Mouse (Mus musculus): ENCODE data around the gene Degs2. TPM values are rescaled to one million over a fixed set of nuclear protein-coding genes. Genes with fewer than 3 reads are reported as not detected.

Degs2 gene
- polyA plus RNA-seq, 1 experiment = 8.4 TPM

DNA sequence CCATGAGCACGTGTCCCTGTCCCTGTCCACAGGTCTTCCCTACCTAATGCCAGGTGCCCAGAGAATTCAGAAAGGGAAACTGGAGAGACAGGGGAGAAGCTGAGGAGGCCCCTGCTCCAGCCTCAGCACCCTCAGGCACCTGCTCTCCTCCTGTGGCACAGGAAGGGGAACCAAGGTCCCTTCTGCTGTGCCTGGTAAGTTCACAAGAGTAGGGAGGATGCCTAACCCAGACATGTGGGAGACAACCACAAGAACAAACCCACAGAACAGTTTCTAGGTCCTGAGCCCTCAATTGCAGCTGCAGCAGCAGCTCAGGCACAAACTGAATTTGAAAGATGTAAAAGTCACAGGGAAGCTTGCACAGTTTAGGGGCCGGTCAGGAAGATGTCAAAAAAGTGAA is 894 bp downstream of the Degs2 start:
- no peak for DNase-seq (ENCODE audit: extremely low spot score in 1 of 2, low spot score in 1 of 2)

DNA sequence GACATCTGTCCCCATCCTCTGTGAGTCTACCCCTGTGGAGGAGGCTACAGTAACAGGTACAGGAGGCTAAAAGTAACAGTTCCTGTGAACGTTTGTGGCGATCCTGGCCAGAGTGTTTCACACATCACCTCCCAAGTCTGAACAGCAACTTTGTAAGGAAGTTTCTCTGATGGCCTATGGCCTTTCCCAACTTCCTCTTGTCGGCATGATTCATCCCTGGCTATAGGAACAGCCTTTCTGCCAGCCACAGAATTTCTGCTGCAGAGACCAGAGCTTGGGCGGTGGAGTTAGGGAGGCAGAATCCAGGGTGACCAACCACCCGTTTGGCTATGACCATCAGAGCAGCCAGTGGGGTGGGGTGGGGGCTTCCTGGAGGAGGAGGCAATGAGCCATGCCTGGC is 2.1 kb downstream of the Degs2 start:
- DNase-seq (ENCODE audit: extremely low spot score in 1 of 2, low spot score in 1 of 2) = no peak

DNA sequence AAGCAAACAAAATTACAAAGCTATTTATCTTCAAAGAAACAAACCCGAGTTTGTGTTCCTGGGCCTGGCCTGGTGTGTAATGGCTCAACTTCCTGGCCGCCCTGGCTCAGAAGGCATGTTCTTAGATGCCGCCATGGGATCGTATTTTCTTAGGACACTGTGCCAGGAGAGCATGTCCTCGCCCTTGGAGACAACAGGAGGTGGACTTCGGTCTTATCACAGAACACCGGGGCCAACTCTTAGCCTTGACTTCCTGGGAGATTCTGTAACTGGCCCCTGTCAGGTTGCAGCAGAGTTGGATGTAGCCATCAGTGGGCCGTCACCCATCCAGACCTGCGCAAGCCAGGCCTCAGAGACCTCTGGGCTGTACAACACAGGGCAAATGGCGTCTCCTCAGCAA is 2.5 kb downstream of the Degs2 start:
- no peak for DNase-seq (ENCODE audit: extremely low spot score in 1 of 2, low spot score in 1 of 2)

DNA sequence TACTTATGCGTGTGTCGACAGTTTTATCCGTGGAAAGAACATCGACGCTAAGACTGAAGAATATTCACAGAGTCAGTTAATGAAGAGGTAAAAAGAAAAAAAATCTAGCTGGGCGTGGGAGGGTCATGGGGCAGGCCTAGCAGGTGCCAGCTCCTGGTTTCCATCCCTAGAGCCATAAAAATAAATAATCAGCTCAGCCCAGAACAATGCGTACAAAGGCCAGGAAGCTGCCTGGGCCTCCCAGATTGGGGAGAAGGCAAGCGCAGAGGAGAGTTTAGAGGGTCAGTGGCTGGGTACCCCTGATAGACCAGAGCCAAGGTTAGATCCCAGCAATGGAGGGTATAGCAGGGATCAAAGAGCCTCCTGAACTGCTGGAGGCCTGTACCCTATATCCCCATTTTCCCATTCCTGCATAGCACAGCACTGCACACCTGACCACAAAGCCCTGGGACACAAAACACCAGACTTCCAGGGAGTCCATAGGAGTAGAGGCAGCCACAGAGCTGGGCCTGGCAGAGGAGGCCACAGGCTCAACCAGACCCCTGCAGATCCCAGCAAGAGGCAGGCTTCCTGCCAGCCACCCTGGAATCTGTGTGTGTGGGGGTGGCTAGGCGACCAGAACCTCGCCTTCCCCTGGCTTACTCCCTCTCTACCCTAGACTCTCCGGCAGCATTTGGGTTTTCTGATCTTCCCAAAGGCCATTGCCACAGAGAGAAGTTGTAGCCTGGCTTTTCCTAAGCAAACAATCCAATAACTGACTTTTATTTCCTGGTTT is 3.2 kb downstream of the Degs2 start:
- no peak for DNase-seq (ENCODE audit: extremely low spot score in 1 of 2, low spot score in 1 of 2)

DNA sequence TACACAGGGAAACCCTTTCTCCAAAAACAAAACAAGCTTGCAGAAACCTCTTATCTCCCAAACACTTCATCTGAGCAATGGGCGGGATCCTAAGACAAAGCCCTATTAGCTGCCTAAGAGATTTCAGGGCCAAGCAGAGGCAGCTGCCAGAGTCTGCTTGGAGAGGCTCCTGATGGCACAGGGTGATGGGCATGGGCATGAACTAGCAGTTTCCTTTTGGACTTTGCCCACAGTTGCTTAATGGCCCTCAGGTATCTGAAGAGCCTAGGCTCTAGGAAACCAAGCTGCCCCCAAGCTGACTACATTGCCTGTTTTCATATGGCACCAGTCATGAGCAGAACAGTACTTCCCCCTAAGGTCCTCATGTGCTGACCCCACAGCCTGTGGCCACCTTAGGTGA is 7.9 kb downstream of the Degs2 start:
- DNase-seq (ENCODE audit: extremely low spot score in 1 of 2, low spot score in 1 of 2) = no peak

- DNase-seq (ENCODE audit: extremely low spot score in 1 of 2, low spot score in 1 of 2) = no peak
These were observed 8.5 kb downstream of the Degs2 start for GRCm38 (mm10) chr12:108693592-108693991.

- DNase-seq (ENCODE audit: extremely low spot score in 1 of 2, low spot score in 1 of 2) = no peak
These were observed 11.6 kb downstream of the Degs2 start for GRCm38 (mm10) chr12:108690529-108690928.

DNA sequence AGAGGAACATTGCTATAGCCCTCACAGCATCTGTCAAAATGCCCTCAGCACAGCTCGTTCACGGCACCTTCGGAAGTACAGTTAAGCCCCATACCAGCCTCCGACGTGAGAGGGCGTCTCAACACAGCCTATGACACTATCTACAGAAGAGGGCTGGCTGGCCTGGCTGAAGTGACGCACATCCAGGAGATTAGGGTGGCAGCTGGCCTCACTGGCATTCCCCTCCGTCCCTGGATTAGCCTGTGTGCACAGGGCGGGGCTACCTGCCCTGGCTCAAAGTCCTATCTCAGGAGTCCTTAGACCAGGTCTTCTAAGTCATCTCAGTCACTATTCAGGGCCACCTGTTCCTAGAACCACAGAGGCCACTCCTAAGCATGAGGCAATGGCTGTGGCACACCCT is 12.9 kb downstream of the Degs2 start:
- DNase-seq (ENCODE audit: extremely low spot score in 1 of 2, low spot score in 1 of 2) = no peak

DNA sequence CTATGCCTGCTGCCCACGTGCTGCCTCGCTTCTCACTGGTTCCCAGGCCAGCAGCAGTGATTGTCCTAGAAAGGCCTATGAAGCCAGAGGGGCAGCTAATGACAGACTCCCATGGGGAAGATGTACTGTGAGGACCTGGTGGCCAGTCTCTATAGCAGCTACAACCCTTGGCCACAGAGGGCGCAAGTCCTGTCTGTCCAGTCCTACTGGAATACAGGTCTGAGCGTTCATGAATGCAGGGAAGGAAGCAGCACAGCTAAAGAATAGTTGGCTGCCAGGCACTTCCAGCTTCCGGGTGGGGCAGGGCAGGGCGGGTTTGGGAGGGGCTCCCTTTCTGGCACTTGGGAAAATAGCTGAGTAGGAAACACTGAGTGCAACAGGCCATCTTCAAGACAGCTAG is 15.2 kb downstream of the Degs2 start:
- DNase-seq (ENCODE audit: extremely low spot score in 1 of 2, low spot score in 1 of 2) = no peak

- peak in 1 of 2 experiments; percentile 42 for DNase-seq (ENCODE audit: extremely low spot score in 1 of 2, low spot score in 1 of 2)
These were observed 15.7 kb downstream of the Degs2 start for GRCm38 (mm10) chr12:108686463-108686862.

DNA sequence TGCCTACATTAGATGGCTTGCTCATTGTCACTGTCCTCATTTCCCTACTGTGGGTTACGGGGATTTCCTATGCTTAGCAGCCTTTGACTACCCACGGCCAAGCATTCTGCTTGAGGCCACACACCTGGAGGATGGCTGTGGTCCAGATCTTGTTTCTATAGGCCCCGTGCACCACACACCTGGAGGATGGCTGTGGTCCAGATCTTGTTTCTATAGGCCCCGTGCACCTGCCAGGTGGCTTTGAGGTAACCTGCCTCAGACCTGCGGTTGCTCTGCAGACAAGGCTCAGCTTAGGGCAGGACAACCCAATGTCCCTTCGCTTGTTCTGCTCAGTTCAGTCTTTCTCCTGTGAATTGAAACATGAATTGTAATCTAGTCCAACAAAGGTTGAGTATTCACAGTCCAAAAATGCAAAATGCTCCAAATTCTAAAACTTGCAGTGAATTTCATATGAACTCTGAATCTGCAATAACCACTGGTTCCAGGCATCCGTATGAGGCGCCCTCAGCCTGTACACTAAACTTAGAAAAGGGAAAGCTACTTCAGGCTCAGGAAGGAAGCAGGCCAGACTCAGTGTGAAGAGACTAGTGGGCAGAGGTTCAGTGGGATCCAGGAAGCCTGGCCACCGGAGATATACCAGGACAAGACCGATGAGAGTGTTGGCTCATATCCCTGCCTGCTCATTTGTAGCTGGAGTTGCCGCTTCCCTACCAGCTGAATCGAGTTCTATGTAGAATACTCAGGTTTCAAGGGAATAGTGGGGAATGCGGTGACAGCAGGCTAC is 19.7 kb downstream of the Degs2 start:
- peak in 1 of 2 experiments; percentile 55 for DNase-seq (ENCODE audit: extremely low spot score in 1 of 2, low spot score in 1 of 2)

- no peak for DNase-seq (ENCODE audit: extremely low spot score in 1 of 2, low spot score in 1 of 2)
These were observed 21.3 kb downstream of the Degs2 start for GRCm38 (mm10) chr12:108680861-108681260.

- DNase-seq (ENCODE audit: extremely low spot score in 1 of 2, low spot score in 1 of 2) = no peak
These were observed 23.7 kb downstream of the Degs2 start for GRCm38 (mm10) chr12:108678366-108678765.

GRCm38 (mm10) chr12:108677116-108677515 is 25.0 kb downstream of the Degs2 start:
- no peak for DNase-seq (ENCODE audit: extremely low spot score in 1 of 2, low spot score in 1 of 2)

DNA sequence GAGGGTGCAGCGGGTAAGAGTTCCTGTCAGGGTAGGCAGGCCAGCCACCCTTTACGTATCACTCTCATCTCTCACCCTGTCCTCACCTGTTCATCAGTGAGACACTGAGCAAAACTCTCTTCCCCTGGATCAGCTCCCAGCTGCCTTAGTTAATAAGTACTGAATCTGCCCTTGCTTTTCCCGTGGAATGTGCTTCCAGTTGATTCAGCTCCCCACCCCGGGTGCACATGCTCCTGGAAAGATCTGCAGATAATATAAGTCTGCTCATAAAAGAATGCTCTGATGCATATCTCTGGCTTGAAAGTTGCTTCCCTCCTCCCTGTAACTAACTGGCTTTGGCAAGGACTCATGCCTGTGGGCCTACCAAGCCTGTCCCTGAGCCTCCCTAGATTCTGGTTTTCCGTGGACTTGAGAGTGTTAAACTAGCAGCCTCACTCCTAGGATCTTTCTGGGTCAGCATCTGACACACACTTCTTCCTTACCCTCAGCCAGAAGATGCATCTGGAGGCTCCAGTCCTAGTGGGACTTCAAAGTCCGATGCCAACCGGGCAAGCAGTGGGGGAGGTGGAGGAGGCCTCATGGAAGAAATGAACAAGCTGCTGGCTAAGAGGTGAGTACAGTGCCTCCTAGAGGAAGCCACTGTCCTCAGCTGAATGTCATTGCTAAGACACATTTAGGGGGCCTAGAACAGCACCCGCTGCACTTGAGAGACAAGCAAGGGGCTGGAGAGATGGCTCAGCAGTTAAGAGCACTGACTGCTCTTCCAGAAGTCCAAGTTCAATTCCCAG is 26.3 kb downstream of the Degs2 start:
- no peak for DNase-seq (ENCODE audit: extremely low spot score in 1 of 2, low spot score in 1 of 2)

GRCm38 (mm10) chr12:108674916-108675315 is 27.2 kb downstream of the Degs2 start:
- no peak for DNase-seq (ENCODE audit: extremely low spot score in 1 of 2, low spot score in 1 of 2)

DNA sequence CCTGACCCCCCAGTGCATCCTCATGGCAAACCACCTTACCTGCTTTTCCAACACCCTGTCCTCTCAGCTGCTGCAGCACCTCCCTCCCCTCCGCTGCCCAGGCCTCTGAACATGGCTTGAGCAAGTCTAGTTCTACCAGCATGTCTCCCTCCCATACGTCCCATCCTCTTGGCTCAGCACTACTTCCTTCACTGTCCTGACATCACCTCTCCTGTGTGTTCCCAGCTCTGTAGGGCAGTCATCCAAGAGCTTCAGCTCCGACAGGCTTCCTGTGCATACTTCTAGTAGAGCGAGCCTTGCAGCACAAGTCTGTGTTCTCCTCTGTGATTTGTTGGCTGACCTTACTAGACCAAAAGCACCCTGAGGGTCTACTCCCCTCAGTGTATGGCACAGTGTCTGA is 27.6 kb downstream of the Degs2 start:
- peak in 1 of 2 experiments; percentile 75 for DNase-seq (ENCODE audit: extremely low spot score in 1 of 2, low spot score in 1 of 2)

GRCm38 (mm10) chr12:108673546-108673945 is 28.6 kb downstream of the Degs2 start:
- no peak for DNase-seq (ENCODE audit: extremely low spot score in 1 of 2, low spot score in 1 of 2)

- no peak for DNase-seq (ENCODE audit: extremely low spot score in 1 of 2, low spot score in 1 of 2)
These were observed 29.2 kb downstream of the Degs2 start for GRCm38 (mm10) chr12:108672908-108673307.

DNA sequence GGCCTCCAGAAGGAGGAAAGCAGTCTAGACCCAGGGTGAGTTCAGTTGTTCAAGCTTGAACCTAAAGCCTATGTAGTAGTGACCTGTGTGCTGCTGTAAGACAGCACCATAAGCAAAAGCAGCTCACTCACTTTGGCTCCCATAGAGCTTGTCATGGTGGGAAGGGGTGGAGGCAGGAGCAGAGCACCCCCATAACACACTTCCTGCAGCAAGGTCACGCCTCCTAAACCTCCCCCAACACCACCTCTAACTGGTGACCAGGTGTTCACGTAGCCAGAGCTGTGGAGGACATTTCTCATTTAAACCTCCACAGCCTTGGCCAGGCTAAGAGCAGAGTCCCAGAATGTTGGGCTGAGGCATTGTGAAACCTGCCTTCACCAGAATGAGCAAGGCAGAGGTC is 30.6 kb downstream of the Degs2 start:
- DNase-seq (ENCODE audit: extremely low spot score in 1 of 2, low spot score in 1 of 2) = no peak

- DNase-seq (ENCODE audit: extremely low spot score in 1 of 2, low spot score in 1 of 2) = no peak
These were observed 33.4 kb downstream of the Degs2 start for GRCm38 (mm10) chr12:108668606-108669235.
